Mouse (Mus musculus): Measurements from ENCODE around the gene Zfp729a.

Gene Zfp729a

DNA sequence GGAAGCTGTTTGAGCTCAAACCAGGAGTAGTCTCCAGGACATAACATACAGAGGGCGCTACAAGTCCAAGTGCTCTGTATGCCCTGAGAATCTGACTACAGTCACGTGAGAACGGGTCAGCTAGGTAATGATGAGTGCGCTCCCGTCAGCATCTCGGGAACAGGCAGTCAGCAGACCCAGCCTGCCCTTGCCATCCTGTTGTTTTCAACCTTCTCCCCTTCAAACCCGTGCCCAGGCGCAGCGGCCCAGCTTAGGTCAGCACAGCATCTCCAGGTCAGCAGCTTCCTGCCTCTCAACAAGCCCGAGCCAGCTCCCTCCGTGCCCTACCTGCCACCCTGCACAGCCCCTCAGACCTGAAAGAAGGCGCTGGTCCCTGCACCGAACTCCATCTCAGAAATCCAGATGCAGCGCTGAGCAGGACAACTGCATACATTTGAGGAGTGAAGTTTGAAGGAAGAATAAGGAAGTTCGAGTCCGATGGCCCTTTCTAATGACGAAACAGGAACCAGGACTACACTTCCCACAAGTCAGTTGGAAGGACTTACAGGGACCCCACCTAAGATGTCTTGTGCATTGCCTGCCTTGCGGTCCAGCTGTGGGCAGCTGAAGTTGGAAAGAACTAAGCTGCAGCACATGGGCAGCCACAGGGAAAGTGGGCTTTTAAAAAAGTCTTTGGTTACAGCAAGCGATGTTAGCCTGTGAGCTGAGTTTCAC, at the start of gene Zfp729a, which contains the start of gene Gm49345:
Gene Zfp729a, minus strand, starts transcription at position 498 of the 714 bp plus-strand sequence.
Gene Gm49345, minus strand, starts transcription at position 476 of the 714 bp plus-strand sequence.
- in situ Hi-C loops (cut with MboI; ENCODE audit: unreplicated experiment in 2 of 2), result loop anchor here (5.0 to 25.0 kb wide), 4 partner anchors 47 to 207 kb away; partner anchors contain the start of genes Gm10037 (in 1 of the 2) and Zfp738 (in 1 of the 2)

DNA sequence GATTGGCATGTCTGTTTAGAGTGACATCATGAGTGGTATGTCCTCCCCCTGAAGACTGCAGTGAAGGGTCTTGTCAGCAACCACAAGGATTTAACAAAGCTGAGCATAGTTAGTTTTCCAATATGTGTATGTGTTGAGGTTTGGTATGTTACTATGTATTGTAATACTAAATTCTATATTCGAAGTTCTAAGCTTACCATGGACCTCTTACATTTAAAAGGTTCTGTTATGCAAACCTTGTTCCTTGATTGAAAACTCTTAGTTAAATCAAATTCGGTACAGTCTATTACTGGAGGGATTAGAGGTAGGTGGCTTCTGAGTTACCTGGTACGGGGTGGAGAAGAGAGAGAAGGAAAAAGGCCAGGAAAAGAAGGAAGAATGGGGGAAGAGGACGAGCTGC, 49.4 kb upstream of the Zfp729a start, which contains the start of gene Zfp738:
Gene Zfp738, minus strand, starts transcription at position 101 of the 400 bp plus-strand sequence.
- in situ Hi-C loops (cut with MboI; ENCODE audit: unreplicated experiment in 2 of 2), result loop anchor here in 1 of 2 experiments (10.0 kb wide), 1 partner anchor 52 kb away; the partner anchor contains the start of genes Gm49345 and Zfp729a

DNA sequence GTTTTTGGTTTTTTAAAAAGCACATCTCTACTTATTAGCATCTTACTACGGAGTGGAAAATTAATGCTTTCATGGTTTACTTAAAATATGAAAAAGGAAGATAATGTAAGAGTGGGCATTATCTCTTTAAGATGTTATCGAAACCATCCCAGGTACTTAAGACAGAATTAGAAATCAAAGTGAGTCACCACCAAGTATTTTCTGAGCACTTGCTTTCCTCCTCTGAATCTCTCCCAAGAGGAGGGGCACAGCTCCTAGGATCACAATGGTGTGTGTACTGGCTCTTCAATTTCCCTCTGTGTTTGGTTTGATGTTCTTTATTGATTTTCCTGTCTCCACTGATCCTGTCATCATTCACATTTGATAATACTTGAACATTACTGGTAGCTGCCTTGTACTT, 46.2 kb upstream of the Zfp729a start:
- in situ Hi-C loops (cut with MboI; ENCODE audit: unreplicated experiment in 2 of 2), result loop anchor here (5.0 to 10.0 kb wide), 2 partner anchors 43 to 49 kb away; partner anchors contain the start of genes Zfp65 (in 2 of the 2), Gm49345 (in 1 of the 2) and Zfp729a (in 1 of the 2)

DNA sequence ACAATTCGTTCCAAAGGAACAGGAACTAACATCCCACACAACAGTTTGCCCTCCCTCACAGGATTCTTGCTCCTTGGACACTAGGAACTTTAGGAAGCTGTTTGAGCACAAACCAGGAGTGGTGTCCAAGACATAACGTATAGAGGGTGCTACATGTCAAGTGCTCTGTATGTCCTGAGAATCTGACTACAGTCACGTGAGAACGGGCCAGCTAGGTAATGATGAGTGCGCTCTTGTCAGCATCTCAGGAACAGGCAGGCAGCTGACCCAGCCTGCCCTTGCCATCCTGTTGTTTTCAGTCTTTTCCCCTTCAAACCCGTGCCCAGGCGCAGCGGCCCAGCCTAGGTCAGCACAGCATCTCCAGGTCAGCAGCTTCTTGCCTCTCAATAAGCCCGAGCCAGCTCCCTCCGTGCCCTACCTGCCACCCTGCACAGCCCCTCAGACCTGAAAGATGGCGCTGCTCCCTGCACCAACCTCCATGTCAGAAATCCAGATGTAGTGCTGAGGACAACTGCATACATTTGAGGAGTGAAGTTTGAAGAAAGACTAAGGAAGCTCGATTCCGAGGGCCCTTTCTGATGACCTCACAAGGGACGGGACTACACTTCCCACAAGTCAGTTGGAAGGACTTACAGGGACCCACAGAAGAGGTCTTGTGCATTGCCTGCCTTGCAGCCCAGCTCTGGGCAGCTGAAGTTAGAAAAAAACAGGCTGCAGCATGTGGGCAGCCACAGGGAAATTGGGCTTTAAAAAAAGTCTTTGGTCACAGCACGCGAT, 45.6 kb upstream of the Zfp729a start:
- in situ Hi-C loops (cut with MboI; ENCODE audit: unreplicated experiment in 2 of 2), result loop anchor here (5.0 to 10.0 kb wide), 2 partner anchors 44 to 48 kb away; partner anchors contain the start of genes Zfp65 (in 2 of the 2), Gm49345 (in 1 of the 2) and Zfp729a (in 1 of the 2)

DNA sequence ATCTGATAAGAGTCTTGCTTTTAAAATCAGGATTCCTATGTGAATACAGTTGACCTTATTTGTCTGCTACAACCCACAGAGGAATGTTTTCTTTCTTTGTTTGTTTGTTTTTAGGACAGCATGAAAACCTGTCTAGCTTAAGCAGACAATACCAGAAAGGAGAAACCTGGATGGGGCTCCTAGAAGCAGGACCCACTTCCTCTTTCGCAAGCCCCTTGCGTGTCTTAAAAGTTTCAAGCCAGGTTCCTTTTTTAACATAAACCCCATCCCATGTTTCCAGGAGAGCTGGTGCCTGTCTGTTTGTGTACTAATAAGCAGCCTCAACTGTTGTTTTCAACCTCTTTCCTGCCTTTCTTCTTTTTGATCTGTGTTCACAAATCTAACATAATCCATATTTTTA, 37.3 kb upstream of the Zfp729a start:
- in situ Hi-C loops (cut with MboI; ENCODE audit: unreplicated experiment in 2 of 2), result loop anchor here in 1 of 2 experiments (5.0 kb wide), 1 partner anchor 48 kb away; no protein-coding TSS in a partner anchor

DNA sequence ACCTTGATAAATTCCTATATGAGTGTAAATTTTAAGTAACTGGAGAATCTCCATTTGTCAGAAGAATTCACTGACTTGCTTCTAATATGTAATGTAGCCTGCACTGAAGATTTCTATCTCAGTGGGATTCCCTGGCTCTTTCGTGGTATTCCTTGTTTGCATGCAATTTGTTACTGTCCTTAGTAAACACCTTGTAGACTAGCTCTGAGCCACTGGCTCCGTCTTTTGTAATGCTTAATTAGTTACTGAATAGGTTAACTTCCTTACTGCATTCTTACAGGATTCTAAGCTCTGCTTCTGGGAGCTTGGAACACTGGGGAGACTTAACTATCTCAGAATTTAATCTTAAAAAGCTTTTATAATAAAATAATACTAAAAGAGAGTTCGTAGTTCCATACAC, 14.9 kb upstream of the Zfp729a start:
- in situ Hi-C loops (cut with MboI; ENCODE audit: unreplicated experiment in 2 of 2), result no loop called here

DNA sequence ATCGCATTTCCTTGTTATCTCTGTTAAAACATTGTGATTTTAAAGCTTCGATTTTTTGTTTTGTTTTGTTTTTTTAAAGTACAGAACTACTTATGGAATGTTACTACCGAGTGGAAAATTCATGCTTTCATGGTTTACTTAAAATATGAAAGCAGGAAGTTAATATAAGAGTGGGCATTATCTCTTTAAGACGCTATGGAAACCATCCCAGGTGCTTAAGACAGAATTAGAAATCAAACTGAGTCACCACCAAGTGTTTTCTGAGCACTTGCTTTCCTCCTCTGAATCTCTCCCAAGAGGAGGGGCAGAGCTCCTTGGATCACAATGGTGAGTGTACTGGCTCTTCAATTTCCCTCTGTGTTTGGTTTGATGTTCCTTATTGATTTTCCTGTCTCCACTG, 27.5 kb downstream of the Zfp729a start:
- in situ Hi-C loops (cut with MboI; ENCODE audit: unreplicated experiment in 2 of 2), result no loop called here

DNA sequence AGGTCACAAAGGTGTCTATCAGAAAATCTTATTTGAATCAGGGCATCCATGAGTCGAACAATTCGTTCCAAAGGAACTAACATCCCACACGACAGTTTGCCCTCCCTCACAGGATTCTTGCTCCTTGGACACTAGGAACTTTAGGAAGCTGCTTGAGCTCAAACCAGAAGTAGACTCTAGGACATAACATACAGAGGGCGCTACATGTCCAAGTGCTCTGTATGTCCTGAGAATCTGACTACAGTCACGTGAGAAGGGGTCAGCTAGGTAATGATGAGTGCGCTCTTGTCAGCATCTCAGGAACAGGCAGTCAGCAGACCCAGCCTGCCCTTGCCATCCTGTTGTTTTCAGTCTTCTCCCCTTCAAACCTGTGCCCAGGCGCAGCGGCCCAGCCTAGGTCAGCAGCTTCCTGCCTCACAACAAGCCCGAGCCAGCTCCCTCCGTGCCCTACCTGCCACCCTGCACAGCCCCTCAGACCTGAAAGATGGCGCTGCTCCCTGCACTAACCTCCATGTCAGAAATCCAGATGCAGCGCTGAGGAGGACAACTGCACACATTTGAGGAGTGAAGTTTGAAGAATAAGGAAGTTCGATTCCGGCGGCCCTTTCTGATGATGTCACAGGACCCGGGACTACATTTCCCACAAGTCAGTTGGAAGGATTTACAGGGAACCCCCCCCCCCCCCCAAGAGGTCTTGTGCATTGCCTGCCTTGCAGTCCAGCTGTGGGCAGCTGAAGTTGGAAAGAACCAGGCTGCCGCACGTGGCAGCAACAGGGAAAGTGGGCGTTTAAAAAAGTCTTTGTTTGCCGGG, 28.3 kb downstream of the Zfp729a start, which contains the start of gene Zfp729b:
Gene Zfp729b, minus strand, starts transcription at position 642 of the 811 bp plus-strand sequence.
- in situ Hi-C loops (cut with MboI; ENCODE audit: unreplicated experiment in 2 of 2), result no loop called here

DNA sequence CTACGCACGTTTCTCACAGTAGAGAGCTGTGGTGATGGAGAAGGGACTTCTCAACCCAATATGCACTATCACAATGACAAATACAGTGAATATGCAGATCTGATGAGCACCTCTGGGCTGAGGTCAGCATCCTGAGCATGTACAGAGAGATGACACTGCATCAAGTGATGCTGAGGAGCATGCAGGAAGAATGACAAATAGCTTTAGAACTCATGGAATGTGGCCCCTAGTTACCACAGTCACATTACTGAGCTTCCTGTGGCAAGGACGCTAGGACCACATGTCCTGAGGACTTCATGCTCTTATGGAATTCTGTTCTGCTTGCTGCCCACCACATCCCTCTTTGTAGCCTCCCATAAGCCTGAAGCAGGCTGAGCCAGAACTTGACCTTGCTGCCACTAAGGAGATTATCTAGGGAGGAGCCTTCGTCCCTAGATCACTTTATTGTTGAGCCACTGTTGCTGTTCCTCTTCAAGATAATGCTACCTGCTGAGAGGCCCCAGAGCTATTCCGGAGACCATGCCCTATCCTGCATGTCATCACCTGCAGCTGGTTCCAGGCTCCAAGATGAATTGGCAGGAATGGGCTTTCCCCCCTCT, 64.9 kb downstream of the Zfp729a start:
- in situ Hi-C loops (cut with MboI; ENCODE audit: unreplicated experiment in 2 of 2), result no loop called here

Data from v-Abl transformed pro-B cells (cell line).